Mouse (Mus musculus): Measurements from ENCODE around the gene Olfr45. TPM values are rescaled to one million over a fixed set of nuclear protein-coding genes. Genes with fewer than 3 reads are reported as not detected.
"Not testable (repeated sequence)": the region's sequence is repeated elsewhere in the genome, so short reads cannot be mapped to it uniquely, and the experiment has no call there.

Olfr45 gene
- polyA plus RNA-seq (2015; fragmentation: Nextera tagmentation; extraction: Ambion mirVana), result not detected in 2 replicates

- Histone ChIP-seq H3K4me2 (ENCODE audit: low read length) (no peak within 1 kb of the TSS), H3K9me3 (replicated peaks; ENCODE audit: control insufficient read depth, low read length, poor library complexity, severe bottlenecking) (0 out of 2 replicates have a peak, but pooled peaks cover 6% of the 10 kb centered on the region), H3K27me3 (ENCODE audit: control insufficient read depth, insufficient read depth, low read depth, low read length) (no peaks in the 10 kb centered on the region), H3K9ac (ENCODE audit: low read depth, low read length) (no peak within 1 kb of the TSS), H3K4me1 (ENCODE audit: control insufficient read depth, insufficient read depth, low read length) (no peaks in the 10 kb centered on the region), H3K4me3 (ENCODE audit: low read depth, low read length) (no peak within 1 kb of the TSS), H3K36me3 (ENCODE audit: control insufficient read depth, insufficient read depth, low read length) (no peaks in the 10 kb centered on the region), H3K27ac (ENCODE audit: low read length) (no peak within 1 kb of the TSS)
- WGBS, result 100% methylated on average over 1 of the region's 1 CpGs
- ATAC-seq, result no peak
These were observed at the start of gene Olfr45 for GRCm38 (mm10) chr7:140681651-140682050. Gene Olfr45 (plus strand): TSS chr7:140681951.

GRCm38 (mm10) chr7:140646152-140646551 lies 35.6 kb upstream of the Olfr45 start, which contains the start of gene Olfr53:
Gene Olfr53 (plus strand): TSS chr7:140646452.
- H3K36me3 ChIP-seq (ENCODE audit: control insufficient read depth, insufficient read depth, low read length), result no peaks in the 10 kb centered on the region
- H3K27me3 ChIP-seq (ENCODE audit: control insufficient read depth, insufficient read depth, low read depth, low read length), result no peaks in the 10 kb centered on the region
- no peaks in the 10 kb centered on the region for H3K9me3 ChIP-seq (replicated peaks; ENCODE audit: control insufficient read depth, low read length, poor library complexity, severe bottlenecking)
- H3K9ac ChIP-seq (ENCODE audit: low read depth, low read length), result no peak within 1 kb of the TSS
- 95% methylated on average over 1 of the region's 1 CpGs for WGBS
- no peak for ATAC-seq
- H3K4me1 ChIP-seq (ENCODE audit: control insufficient read depth, insufficient read depth, low read length), result no peaks in the 10 kb centered on the region
- H3K27ac ChIP-seq (ENCODE audit: low read length), result no peak within 1 kb of the TSS
- H3K4me3 ChIP-seq (ENCODE audit: low read depth, low read length), result no peak within 1 kb of the TSS
- no peak within 1 kb of the TSS for H3K4me2 ChIP-seq (ENCODE audit: low read length)

GRCm38 (mm10) chr7:140659630-140660029 lies 22.1 kb upstream of the Olfr45 start, which contains the start of gene Olfr539:
Gene Olfr539 (plus strand): TSS chr7:140659930.
- Histone ChIP-seq H3K9ac (ENCODE audit: low read depth, low read length) (no peak within 1 kb of the TSS), H3K4me1 (ENCODE audit: control insufficient read depth, insufficient read depth, low read length) (no peaks in the 10 kb centered on the region), H3K4me3 (ENCODE audit: low read depth, low read length) (no peak within 1 kb of the TSS), H3K9me3 (replicated peaks; ENCODE audit: control insufficient read depth, low read length, poor library complexity, severe bottlenecking) (no peaks in the 10 kb centered on the region), H3K4me2 (ENCODE audit: low read length) (no peak within 1 kb of the TSS), H3K36me3 (ENCODE audit: control insufficient read depth, insufficient read depth, low read length) (no peaks in the 10 kb centered on the region), H3K27ac (ENCODE audit: low read length) (no peak within 1 kb of the TSS), H3K27me3 (ENCODE audit: control insufficient read depth, insufficient read depth, low read depth, low read length) (no peaks in the 10 kb centered on the region)
- no peak for ATAC-seq
- 81% methylated on average over 4 of the region's 4 CpGs for WGBS

GRCm38 (mm10) chr7:140670693-140671092 lies 11.1 kb upstream of the Olfr45 start:
- H3K4me2 ChIP-seq (ENCODE audit: low read length); H3K27ac ChIP-seq (ENCODE audit: low read length); H3K4me1 ChIP-seq (ENCODE audit: control insufficient read depth, insufficient read depth, low read length); H3K4me3 ChIP-seq (ENCODE audit: low read depth, low read length); ATAC-seq; H3K9me3 ChIP-seq (replicated peaks; ENCODE audit: control insufficient read depth, low read length, poor library complexity, severe bottlenecking); H3K27me3 ChIP-seq (ENCODE audit: control insufficient read depth, insufficient read depth, low read depth, low read length); H3K9ac ChIP-seq (ENCODE audit: low read depth, low read length); H3K36me3 ChIP-seq (ENCODE audit: control insufficient read depth, insufficient read depth, low read length): not testable (repeated sequence)
- 83% methylated on average over 3 of the region's 3 CpGs for WGBS

GRCm38 (mm10) chr7:140675863-140676262 lies 5.9 kb upstream of the Olfr45 start:
- no peak for ATAC-seq
- 0% methylated on average over 6 of the region's 6 CpGs for WGBS
- H3K4me2 ChIP-seq (ENCODE audit: low read length), result peak overlapping the region; percentile 36
- peaks cover 8% of the 10 kb centered on the region; the same call in 1 of the 2 replicates for H3K9me3 ChIP-seq (replicated peaks; ENCODE audit: control insufficient read depth, low read length, poor library complexity, severe bottlenecking)
- no peak overlapping the region for H3K27ac ChIP-seq (ENCODE audit: low read length)
- H3K27me3 ChIP-seq (ENCODE audit: control insufficient read depth, insufficient read depth, low read depth, low read length), result no peaks in the 10 kb centered on the region
- no peaks in the 10 kb centered on the region for H3K4me1 ChIP-seq (ENCODE audit: control insufficient read depth, insufficient read depth, low read length)
- no peaks in the 10 kb centered on the region for H3K36me3 ChIP-seq (ENCODE audit: control insufficient read depth, insufficient read depth, low read length)
- H3K9ac ChIP-seq (ENCODE audit: low read depth, low read length), result no peak overlapping the region
- H3K4me3 ChIP-seq (ENCODE audit: low read depth, low read length), result peak overlapping the region; percentile 17; the same call in 1 of the 2 replicates

- not testable (repeated sequence) for ATAC-seq; H3K9me3 ChIP-seq (replicated peaks; ENCODE audit: control insufficient read depth, low read length, poor library complexity, severe bottlenecking); H3K27me3 ChIP-seq (ENCODE audit: control insufficient read depth, insufficient read depth, low read depth, low read length); H3K4me2 ChIP-seq (ENCODE audit: low read length); H3K4me1 ChIP-seq (ENCODE audit: control insufficient read depth, insufficient read depth, low read length); H3K4me3 ChIP-seq (ENCODE audit: low read depth, low read length); H3K9ac ChIP-seq (ENCODE audit: low read depth, low read length); H3K36me3 ChIP-seq (ENCODE audit: control insufficient read depth, insufficient read depth, low read length); H3K27ac ChIP-seq (ENCODE audit: low read length)
- WGBS, result 73% methylated on average over 4 of the region's 4 CpGs
These were observed 2.2 kb upstream of the Olfr45 start for GRCm38 (mm10) chr7:140679591-140679990.

- no peak for ATAC-seq
- Histone ChIP-seq H3K36me3 (ENCODE audit: control insufficient read depth, insufficient read depth, low read length) (no peaks in the 10 kb centered on the region), H3K9me3 (replicated peaks; ENCODE audit: control insufficient read depth, low read length, poor library complexity, severe bottlenecking) (no peaks in the 10 kb centered on the region), H3K27me3 (ENCODE audit: control insufficient read depth, insufficient read depth, low read depth, low read length) (no peaks in the 10 kb centered on the region), H3K4me1 (ENCODE audit: control insufficient read depth, insufficient read depth, low read length) (no peaks in the 10 kb centered on the region), H3K4me2 (ENCODE audit: low read length) (no peak within 1 kb of the TSS), H3K27ac (ENCODE audit: low read length) (no peak within 1 kb of the TSS), H3K9ac (ENCODE audit: low read depth, low read length) (no peak within 1 kb of the TSS), H3K4me3 (ENCODE audit: low read depth, low read length) (no peak within 1 kb of the TSS)
These were observed 15.2 kb downstream of the Olfr45 start, which contains the start of gene Olfr541 for GRCm38 (mm10) chr7:140696967-140697366. Gene Olfr541 (plus strand): TSS chr7:140697267.

- Histone ChIP-seq H3K9me3 (replicated peaks; ENCODE audit: control insufficient read depth, low read length, poor library complexity, severe bottlenecking) (no peaks in the 10 kb centered on the region), H3K9ac (ENCODE audit: low read depth, low read length) (no peak overlapping the region), H3K4me2 (ENCODE audit: low read length) (no peak overlapping the region), H3K27me3 (ENCODE audit: control insufficient read depth, insufficient read depth, low read depth, low read length) (no peaks in the 10 kb centered on the region), H3K4me3 (ENCODE audit: low read depth, low read length) (no peak overlapping the region), H3K27ac (ENCODE audit: low read length) (no peak overlapping the region), H3K36me3 (ENCODE audit: control insufficient read depth, insufficient read depth, low read length) (no peaks in the 10 kb centered on the region), H3K4me1 (ENCODE audit: control insufficient read depth, insufficient read depth, low read length) (no peaks in the 10 kb centered on the region)
- WGBS, result 24% methylated on average over 2 of the region's 2 CpGs
- no peak for ATAC-seq
These were observed 24.6 kb downstream of the Olfr45 start for GRCm38 (mm10) chr7:140706348-140706747.

- Histone ChIP-seq H3K27ac (ENCODE audit: low read length) (no peak overlapping the region), H3K4me3 (ENCODE audit: low read depth, low read length) (no peak overlapping the region), H3K27me3 (ENCODE audit: control insufficient read depth, insufficient read depth, low read depth, low read length) (no peaks in the 10 kb centered on the region), H3K36me3 (ENCODE audit: control insufficient read depth, insufficient read depth, low read length) (no peaks in the 10 kb centered on the region), H3K4me2 (ENCODE audit: low read length) (no peak overlapping the region), H3K9me3 (replicated peaks; ENCODE audit: control insufficient read depth, low read length, poor library complexity, severe bottlenecking) (no peaks in the 10 kb centered on the region), H3K4me1 (ENCODE audit: control insufficient read depth, insufficient read depth, low read length) (no peaks in the 10 kb centered on the region), H3K9ac (ENCODE audit: low read depth, low read length) (no peak overlapping the region)
- ATAC-seq, result no peak
- 87% methylated on average over 6 of the region's 6 CpGs for WGBS
These were observed 26.0 kb downstream of the Olfr45 start for GRCm38 (mm10) chr7:140707536-140708284.

Data from midbrain, embryonic 16.5 days (tissue).